Comparison of ENCODE assay signal across 9 mouse cellular contexts in genomic region chr12:113143164-113143563, GRCm38 (mm10). TPM values are rescaled to one million over a fixed set of nuclear protein-coding genes. Genes with fewer than 3 reads are reported as not detected.
DNase-seq lines count a peak whose midpoint lies in the region; ATAC-seq and TF ChIP-seq lines count a peak whose summit lies in the region.
"Had no signal": no experiment of that assay in that cellular context is flagged by ENCODE, and none has a peak within 500 bp of the region (broad histone marks: within the 10 kb centered on the region; RNA-seq: fewer than 3 reads in every experiment).

No protein-coding gene starts in this region.

- no peaks in the 10 kb centered on the region for H3K9me3 ChIP-seq in liver, embryonic 16.5 days (replicated peaks; ENCODE audit: control insufficient read depth, low read length)
- no peaks in the 10 kb centered on the region for H3K9me3 ChIP-seq in stomach, embryonic 15.5 days

- H3K79me2 ChIP-seq in liver, adult 2 months (ENCODE audit: control insufficient read depth, insufficient read depth, low read length): no peaks in the 10 kb centered on the region

- intact Hi-C loops in heart, postnatal 36 days (cut with DNase I): no loop called here
- intact Hi-C loops in left cerebral cortex, postnatal 36 days (cut with DNase I): loop anchor here (5.0 kb wide), 1 partner anchor 44 kb away; the partner anchor contains the start of gene Tmem121

- no peak for ATAC-seq in liver, embryonic 16.5 days (ENCODE audit: low read depth)
- ATAC-seq in stomach, embryonic 15.5 days (ENCODE audit: insufficient read depth, low FRiP score, low read depth): no peak

- H3K36me3 ChIP-seq in liver, adult 2 months (ENCODE audit: control insufficient read depth, insufficient read depth, low read length): no peaks in the 10 kb centered on the region; the same call in 1 of the 2 replicates
- no peaks in the 10 kb centered on the region for H3K36me3 ChIP-seq in liver, embryonic 16.5 days (ENCODE audit: control insufficient read depth, insufficient read depth)
- H3K36me3 ChIP-seq in stomach, embryonic 15.5 days: peaks cover 3% of the 10 kb centered on the region; the same call in 1 of the 2 replicates

- H3K4me1 ChIP-seq in liver, adult 2 months (ENCODE audit: control insufficient read depth, insufficient read depth, low read length): peaks cover 5% of the 10 kb centered on the region
- peaks cover 48% of the 10 kb centered on the region for H3K4me1 ChIP-seq in liver, embryonic 16.5 days (ENCODE audit: control insufficient read depth, low read depth, low read length)
- peaks cover 56% of the 10 kb centered on the region for H3K4me1 ChIP-seq in stomach, embryonic 15.5 days

- H3K27ac ChIP-seq in liver, adult 2 months (replicated peaks; ENCODE audit: insufficient read depth, low read depth, low read length): peak overlapping the region; percentile 45
- H3K27ac ChIP-seq in liver, embryonic 16.5 days (ENCODE audit: low read length): no peak overlapping the region
- H3K27ac ChIP-seq in stomach, embryonic 15.5 days: peak overlapping the region; percentile 72

- TF ChIP-seq POLR2A in liver, adult 2 months (IDR thresholded peaks at IDR 0.05; ENCODE audit: extremely low read depth, insufficient read depth, low read length): no peak

- peak overlapping the region; percentile 37 for H3K9ac ChIP-seq in liver, adult 2 months (ENCODE audit: low read depth, low read length)
- no peak overlapping the region for H3K9ac ChIP-seq in liver, embryonic 16.5 days (ENCODE audit: low read depth, low read length)
- H3K9ac ChIP-seq in stomach, embryonic 15.5 days: no peak overlapping the region

- H3K4me3 ChIP-seq in liver, adult 2 months (ENCODE audit: insufficient read depth, low read depth, low read length): peak overlapping the region; percentile 43
- 0 out of 2 replicates have a peak overlapping the region, but pooled peaks have one; percentile 1 for H3K4me3 ChIP-seq in liver, embryonic 16.5 days (ENCODE audit: low read depth, low read length)
- peak overlapping the region; percentile 58; the same call in 1 of the 2 replicates for H3K4me3 ChIP-seq in stomach, embryonic 15.5 days (replicated peaks)

- WGBS in liver, adult 2 months: 62% methylated on average over 7 of the region's 7 CpGs
- 38% methylated on average over 7 of the region's 7 CpGs for WGBS in liver, embryonic 16.5 days (ENCODE audit: insufficient replicate concordance)
- WGBS in stomach, embryonic 15.5 days: 49% methylated on average over 7 of the region's 7 CpGs

- no peak for DNase-seq in liver, adult 2 months (ENCODE audit: extremely low read depth, low read depth, low spot score)
- DNase-seq in liver: no peak
- DNase-seq in heart, postnatal 36 days: peak; percentile 51 to 70
- no peak for DNase-seq in left cerebral cortex, postnatal 36 days (ENCODE audit: low spot score in 2 of 2)
- DNase-seq in retina, embryonic 14.5 days (ENCODE audit: low spot score): no peak
- DNase-seq in layer of hippocampus, postnatal 14 days (ENCODE audit: low spot score in 2 of 2): no peak

- H3K27me3 ChIP-seq in liver, adult 2 months (ENCODE audit: control insufficient read depth, insufficient read depth, low read length): no peaks in the 10 kb centered on the region
- H3K27me3 ChIP-seq in liver, embryonic 16.5 days (ENCODE audit: control insufficient read depth, insufficient read depth, low read depth, low read length): peaks cover 50% of the 10 kb centered on the region
- H3K27me3 ChIP-seq in stomach, embryonic 15.5 days (replicated peaks): peaks cover 11% of the 10 kb centered on the region

- no peak overlapping the region; the same call in 1 of the 2 replicates for H3K4me2 ChIP-seq in liver, embryonic 16.5 days (ENCODE audit: low read depth, low read length)
- peak overlapping the region; percentile 95 for H3K4me2 ChIP-seq in stomach, embryonic 15.5 days

- no peak for TF ChIP-seq CTCF in liver, adult 2 months (IDR thresholded peaks at IDR 0.05; ENCODE audit: low read depth, low read length)

RNA-seq across cellular contexts. Expression of gene Crip1, which starts 3.0 kb away (rescaled TPM):
- total RNA-seq in liver, adult 2 months (2014; rRNA removed): 18.3 and 22.2 TPM in 2 replicates
- polyA plus RNA-seq in liver, adult 2 months (2012; rRNA removed): 17.5 and 25.0 TPM in 2 replicates
- 100 to 1,000 TPM; 190 to 198 TPM for total RNA-seq in heart, postnatal 36 days (2021)
- polyA plus RNA-seq in liver, embryonic 16.5 days (2015; fragmentation: Nextera tagmentation; extraction: Ambion mirVana): 97.4 and 102 TPM in 2 replicates
- polyA plus RNA-seq in stomach, embryonic 15.5 days (2015; fragmentation: Nextera tagmentation; extraction: Ambion mirVana): 312 and 313 TPM in 2 replicates
- total RNA-seq in left cerebral cortex, postnatal 36 days (2021): 10 to 100 TPM; 12.9 to 14.2 TPM
- 10 to 100 TPM in 1 of 2 experiments, 1 to 10 TPM in 1; 9.2 to 19.5 TPM for total RNA-seq in layer of hippocampus, postnatal 14 days (2021)

RNA-seq across cellular contexts. Expression of gene Crip2, which starts 3.1 kb away (rescaled TPM):
- total RNA-seq in liver, adult 2 months (2014; rRNA removed): 24.3 and 37.3 TPM in 2 replicates
- 217 and 245 TPM in 2 replicates for polyA plus RNA-seq in liver, adult 2 months (2012; rRNA removed)
- total RNA-seq in heart, postnatal 36 days (2021): 1,000 to 10,000 TPM; 1,482 to 1,552 TPM
- 41.6 and 43.8 TPM in 2 replicates for polyA plus RNA-seq in liver, embryonic 16.5 days (2015; fragmentation: Nextera tagmentation; extraction: Ambion mirVana)
- polyA plus RNA-seq in stomach, embryonic 15.5 days (2015; fragmentation: Nextera tagmentation; extraction: Ambion mirVana): 125 and 130 TPM in 2 replicates
- total RNA-seq in left cerebral cortex, postnatal 36 days (2021): 100 to 1,000 TPM; 154 to 164 TPM
- total RNA-seq in layer of hippocampus, postnatal 14 days (2021): 100 to 1,000 TPM; 118 TPM

RNA-seq across cellular contexts. Expression of gene Tedc1, which starts 13.1 kb away (rescaled TPM):
- 0.09 and 0.34 TPM in 2 replicates for total RNA-seq in liver, adult 2 months (2014; rRNA removed)
- 0.15 and 0.45 TPM in 2 replicates for polyA plus RNA-seq in liver, adult 2 months (2012; rRNA removed)
- under 1 TPM; 0.19 to 0.49 TPM for total RNA-seq in heart, postnatal 36 days (2021)
- polyA plus RNA-seq in liver, embryonic 16.5 days (2015; fragmentation: Nextera tagmentation; extraction: Ambion mirVana): 9.1 and 9.2 TPM in 2 replicates
- 26.0 and 32.1 TPM in 2 replicates for polyA plus RNA-seq in stomach, embryonic 15.5 days (2015; fragmentation: Nextera tagmentation; extraction: Ambion mirVana)
- 1 to 10 TPM; 1.5 to 2.1 TPM for total RNA-seq in left cerebral cortex, postnatal 36 days (2021)
- 1 to 10 TPM; 2.3 to 2.7 TPM for total RNA-seq in layer of hippocampus, postnatal 14 days (2021)

RNA-seq across cellular contexts. Expression of gene Tmem121, which starts 42.6 kb away (rescaled TPM):
- total RNA-seq in liver, adult 2 months (2014; rRNA removed): not detected in 2 replicates
- not detected in 2 replicates for polyA plus RNA-seq in liver, adult 2 months (2012; rRNA removed)
- total RNA-seq in heart, postnatal 36 days (2021): not detected
- polyA plus RNA-seq in liver, embryonic 16.5 days (2015; fragmentation: Nextera tagmentation; extraction: Ambion mirVana): 0.36 and 0.39 TPM in 2 replicates
- polyA plus RNA-seq in stomach, embryonic 15.5 days (2015; fragmentation: Nextera tagmentation; extraction: Ambion mirVana): 8.4 and 10.5 TPM in 2 replicates
- 10 to 100 TPM; 24.9 to 31.1 TPM for total RNA-seq in left cerebral cortex, postnatal 36 days (2021)
- total RNA-seq in layer of hippocampus, postnatal 14 days (2021): 10 to 100 TPM; 23.2 to 24.0 TPM
- total RNA-seq: G1E had no signal
- polyA plus RNA-seq: G1E had no signal

RNA-seq across cellular contexts. Expression of gene Mta1, which starts 45.1 kb away (rescaled TPM):
- total RNA-seq in liver, adult 2 months (2014; rRNA removed): 6.0 and 8.9 TPM in 2 replicates
- polyA plus RNA-seq in liver, adult 2 months (2012; rRNA removed): 24.3 and 31.7 TPM in 2 replicates
- total RNA-seq in heart, postnatal 36 days (2021): 10 to 100 TPM; 48.7 to 56.4 TPM
- polyA plus RNA-seq in liver, embryonic 16.5 days (2015; fragmentation: Nextera tagmentation; extraction: Ambion mirVana): 3.4 and 3.5 TPM in 2 replicates
- polyA plus RNA-seq in stomach, embryonic 15.5 days (2015; fragmentation: Nextera tagmentation; extraction: Ambion mirVana): 11.2 and 12.2 TPM in 2 replicates
- total RNA-seq in left cerebral cortex, postnatal 36 days (2021): 10 to 100 TPM; 79.8 to 80.2 TPM
- 10 to 100 TPM; 84.2 to 85.2 TPM for total RNA-seq in layer of hippocampus, postnatal 14 days (2021)

Comparison
In these comparisons a context has a peak if more than half of its experiments do, and no peak if none do; other contexts are left out.
1. DNase-seq: peak in heart, postnatal 36 days (2 of 2); none in liver, adult 2 months (single experiment), liver (single experiment), left cerebral cortex, postnatal 36 days (0 of 2), retina, embryonic 14.5 days (single experiment) and layer of hippocampus, postnatal 14 days (0 of 2).
2. H3K4me3 ChIP-seq: peak in every context shown above with its lines; median percentile 58 in stomach, embryonic 15.5 days; 43 in liver, adult 2 months; 1 in liver, embryonic 16.5 days.
3. RNA of gene Crip2, which starts 3.1 kb away (total RNA-seq): 1,482 to 1,552 TPM in heart, postnatal 36 days; 154 to 164 TPM in left cerebral cortex, postnatal 36 days, 118 TPM in layer of hippocampus, postnatal 14 days and 24.3 to 37.3 TPM in liver, adult 2 months; every median in the first group is over 4 times any median in the second.